Mouse (Mus musculus) embryo, embryonic 10 days (tissue): ENCODE measurements around the gene Trhr2.

Source experiments
- DNase-seq: peaks from one replicate; pipeline ENCODE4 v3.0.0-alpha.2; 2015; ENCODE audit warnings: low spot score

Trhr2 gene

DNA sequence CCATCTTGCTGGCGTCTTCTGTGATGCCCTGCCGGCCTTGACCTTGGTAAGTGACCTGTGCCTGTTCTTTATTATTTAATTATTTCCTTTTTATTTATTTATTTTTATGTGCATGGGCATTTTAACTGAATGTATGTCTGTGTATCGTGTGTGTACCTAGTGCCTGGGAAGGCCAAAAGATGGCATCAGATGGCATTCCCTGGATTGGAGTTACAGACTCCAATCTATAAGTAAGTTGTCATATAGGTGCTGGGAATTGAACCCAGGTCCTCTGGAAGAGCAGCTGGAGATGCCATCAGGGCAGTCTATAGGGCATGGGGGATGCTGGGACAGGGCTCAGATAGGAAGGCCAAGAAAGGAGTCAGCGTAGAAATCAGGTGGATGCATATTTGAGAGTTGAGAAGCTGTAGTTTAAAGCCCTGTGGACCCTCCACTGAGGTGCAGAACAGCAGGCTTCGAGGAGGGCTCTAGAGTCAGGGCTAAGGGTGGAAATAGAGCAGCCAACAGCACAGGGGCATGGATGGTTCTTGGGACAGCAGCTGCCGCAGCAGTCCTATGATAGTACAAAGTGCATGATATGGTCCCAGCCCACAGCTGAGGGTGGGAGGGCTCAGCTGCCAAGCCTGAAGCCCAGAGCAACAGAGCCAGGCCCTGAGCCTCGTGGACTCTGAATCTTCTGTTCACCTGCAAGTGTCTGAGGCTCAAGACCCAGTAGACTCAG lies at the start of gene Trhr2:
Trhr2 (minus strand) TSS at position 51 of the 721 bp plus-strand sequence.
- DNase-seq, result no peak

DNA sequence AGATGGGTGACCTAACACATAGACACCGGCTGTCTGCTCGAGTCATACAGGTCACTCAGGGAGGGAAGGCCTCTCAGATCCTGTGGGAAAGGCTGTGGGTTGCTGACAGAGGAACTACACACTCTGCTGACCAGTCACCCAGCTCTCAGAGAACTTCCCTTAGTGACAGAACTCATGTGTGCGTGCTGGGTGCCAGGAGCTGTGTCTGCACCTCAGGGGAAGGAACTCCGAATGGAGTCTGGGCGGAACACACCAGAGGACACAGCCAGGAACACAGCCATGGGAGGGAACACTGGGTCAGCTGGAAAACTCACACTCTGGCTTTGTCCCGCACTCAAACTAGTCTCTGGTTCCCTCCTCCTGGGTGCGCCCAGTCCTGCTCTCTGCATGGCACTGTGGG lies 47.1 kb upstream of the Trhr2 start:
- DNase-seq, result no peak

DNA sequence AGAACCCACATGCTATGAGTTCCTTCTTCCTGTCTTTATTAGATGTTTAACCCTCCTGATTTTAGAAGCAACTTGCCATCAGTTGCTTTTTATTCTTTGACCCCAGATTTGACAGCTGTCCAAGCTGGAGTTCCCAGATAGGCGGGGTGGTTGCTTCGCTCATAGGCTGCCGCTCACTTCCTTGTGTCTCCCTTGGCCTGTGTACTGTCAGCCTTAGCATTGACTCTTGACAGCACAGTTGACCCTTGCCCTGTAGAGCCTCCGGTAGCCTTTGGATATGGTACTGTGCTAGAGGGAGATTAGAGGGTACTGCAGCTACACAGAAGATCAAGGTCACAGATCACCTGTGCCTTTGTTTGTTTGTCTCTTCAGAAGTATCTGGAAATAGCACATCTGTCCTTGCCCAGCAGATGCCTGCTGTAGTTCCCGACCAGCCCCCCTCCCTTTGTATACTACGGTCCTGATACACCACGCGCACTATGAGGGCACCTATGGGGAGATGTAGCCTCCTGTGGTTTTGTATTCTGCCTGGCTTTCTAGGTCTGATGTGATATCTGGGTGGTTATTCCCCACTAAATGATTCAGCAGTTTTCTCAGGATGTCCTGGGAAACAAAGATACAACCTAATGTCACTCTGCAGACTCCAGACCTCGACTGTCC lies 44.7 kb upstream of the Trhr2 start:
- DNase-seq, result no peak

DNA sequence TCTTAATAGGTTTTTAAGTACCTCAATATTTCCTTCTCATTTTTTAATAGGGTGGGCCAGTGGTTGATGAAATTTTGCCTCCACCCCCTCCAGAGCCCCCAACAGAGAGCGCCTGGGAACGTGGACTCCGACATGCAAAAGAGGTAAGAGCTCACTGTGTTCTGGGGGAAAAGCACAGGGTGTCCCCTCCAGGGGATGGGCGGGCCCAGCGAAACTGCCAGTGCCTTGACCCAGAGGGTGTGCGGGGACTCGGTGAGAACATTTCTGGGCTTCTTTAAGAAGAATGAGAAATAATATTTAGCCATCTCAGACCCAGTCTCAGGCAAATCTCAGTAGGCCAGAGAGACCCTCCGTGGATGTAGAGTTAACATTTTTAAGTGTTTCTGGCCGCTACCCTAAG lies 37.6 kb upstream of the Trhr2 start:
- DNase-seq, result no peak

DNA sequence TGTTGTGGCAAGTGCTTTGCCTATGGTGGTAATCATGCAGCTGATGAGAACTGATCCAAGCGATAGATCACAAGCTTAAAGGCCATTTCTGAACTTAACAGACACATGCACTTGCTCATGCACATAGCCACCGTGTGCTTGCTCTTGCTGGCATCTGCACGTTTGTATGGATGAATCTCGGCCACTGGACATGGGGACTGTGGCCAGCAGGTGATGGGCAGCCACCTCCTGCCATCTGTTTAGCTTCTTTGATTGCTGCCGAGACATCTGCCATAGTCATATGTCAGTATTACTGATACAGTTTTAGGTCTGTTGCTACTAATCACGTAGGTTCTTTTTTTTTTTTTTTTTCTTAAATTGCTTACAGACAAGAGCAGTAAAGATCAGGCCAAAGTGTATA lies 34.7 kb upstream of the Trhr2 start:
- no peak for DNase-seq

DNA sequence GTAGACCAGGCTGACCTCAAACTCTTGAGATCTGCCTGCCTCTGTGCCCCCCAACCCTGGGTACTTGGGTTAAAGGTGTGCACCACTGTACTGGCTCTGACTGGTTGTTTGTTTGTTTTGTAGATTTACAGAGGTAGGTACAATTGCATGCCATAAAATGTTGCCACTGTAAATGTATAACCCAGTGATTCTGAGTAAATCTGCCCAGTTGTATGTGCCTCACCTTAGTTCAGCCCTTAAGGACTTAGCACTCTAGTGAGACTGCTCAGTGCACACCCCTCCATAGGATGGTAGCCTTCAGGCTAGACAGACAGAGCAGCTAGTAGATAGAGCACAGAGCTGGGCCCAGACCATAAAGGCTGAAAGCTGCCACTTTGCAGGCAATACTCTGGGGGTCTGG lies 33.2 kb upstream of the Trhr2 start:
- no peak for DNase-seq

DNA sequence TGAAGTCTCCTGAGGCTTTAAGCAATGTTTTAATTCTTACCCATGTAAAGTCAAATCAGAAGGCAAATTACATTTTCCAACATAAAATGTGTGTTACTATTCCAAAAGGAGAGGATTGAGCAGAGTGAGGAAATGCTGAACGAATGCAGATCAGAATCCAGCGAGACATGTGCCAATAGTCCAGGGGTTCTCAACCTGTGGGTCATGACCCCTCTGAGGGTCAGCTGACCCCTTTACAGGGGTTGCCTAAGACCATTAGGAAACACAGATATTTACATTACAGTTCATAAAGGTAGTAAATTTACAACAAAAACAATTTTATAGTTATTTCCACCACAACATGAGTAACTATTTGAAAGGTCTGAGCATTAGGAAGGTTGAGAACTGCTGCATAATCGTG lies 30.2 kb upstream of the Trhr2 start:
- DNase-seq, result no peak

DNA sequence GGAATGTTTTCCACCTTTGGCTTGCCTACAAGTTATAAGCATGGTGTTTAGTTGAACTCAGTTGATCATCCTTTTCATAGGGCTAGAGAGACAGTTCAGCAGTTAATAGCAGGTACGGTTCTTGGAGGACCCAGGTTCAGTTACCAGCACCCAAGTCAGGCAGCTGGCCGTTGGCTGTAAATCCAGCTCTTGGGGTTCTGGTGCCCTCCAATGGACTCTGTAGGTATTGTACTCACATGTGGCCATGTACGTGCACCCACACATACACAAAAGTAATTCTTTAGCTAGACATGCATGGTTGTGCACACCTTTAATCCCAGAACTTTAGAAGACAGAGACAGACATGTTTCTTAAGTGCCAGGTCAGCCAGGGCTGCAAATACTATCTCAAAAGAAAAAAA lies 28.8 kb upstream of the Trhr2 start:
- no peak for DNase-seq

DNA sequence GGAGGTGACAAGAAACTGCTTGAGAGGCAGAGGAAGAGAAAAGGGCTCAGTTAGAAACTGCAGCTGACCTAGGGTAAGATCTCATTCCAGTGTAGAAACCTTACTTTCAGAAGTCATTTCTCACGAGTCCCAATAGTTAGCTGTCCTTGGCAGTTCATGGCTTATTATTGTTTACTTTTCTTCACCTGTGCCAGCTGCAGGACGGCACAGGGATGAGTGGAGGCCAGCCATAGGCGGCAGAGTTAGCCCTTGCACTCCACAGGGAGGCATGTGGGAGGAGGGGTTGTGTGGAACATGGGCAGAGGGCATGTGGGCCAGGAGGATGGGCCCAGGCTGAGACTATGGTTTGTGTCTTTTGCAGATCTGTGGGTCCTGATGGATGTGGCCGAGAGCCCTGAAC lies 22.5 kb upstream of the Trhr2 start:
- no peak for DNase-seq

DNA sequence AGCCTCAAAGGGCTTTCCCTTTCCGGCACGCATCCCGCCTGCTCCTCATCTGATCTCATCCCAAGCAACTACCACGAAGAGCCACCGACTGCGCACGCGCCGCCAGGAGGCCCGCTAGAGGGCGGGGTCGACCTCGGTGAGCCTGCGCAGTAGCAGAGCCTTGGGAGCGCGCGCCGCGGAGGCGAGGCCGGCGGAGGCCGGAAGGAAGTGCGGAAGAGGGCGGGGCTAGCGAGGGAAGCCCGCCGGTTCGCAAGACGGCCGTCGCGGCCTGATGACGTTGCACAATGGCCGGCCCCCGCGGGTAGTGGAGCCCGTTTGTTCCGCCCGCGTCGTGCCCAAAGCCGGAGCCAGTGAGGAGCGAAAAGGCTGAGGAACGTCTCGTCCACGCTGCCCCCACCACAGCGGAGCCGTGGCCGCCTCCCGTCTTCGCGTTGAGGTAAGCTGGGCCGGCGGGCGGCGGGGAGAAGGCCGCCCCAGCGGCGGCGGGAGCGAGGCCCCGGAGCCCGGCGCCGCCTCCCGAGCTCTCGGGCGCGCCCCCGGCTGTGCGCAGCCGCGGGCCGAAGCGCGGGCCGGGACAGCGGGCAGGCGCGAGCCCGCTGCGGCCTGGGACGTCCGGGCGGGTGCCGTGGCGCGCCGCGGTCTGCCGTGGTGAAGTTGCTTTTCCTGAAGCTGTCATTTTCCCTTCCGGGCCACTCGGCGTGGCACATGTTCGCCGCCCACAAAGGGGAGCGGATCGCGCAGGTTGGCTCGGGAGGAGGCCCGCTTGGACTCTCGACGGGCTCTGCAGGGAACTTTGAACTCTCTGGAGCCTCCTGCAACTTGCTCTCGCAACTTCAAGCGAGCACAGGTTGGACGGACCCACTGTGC lies 16.1 kb upstream of the Trhr2 start, which contains the start of gene Zc3h18:
Zc3h18 (plus strand) TSS at position 245 of the 867 bp plus-strand sequence.
- DNase-seq, result peak; percentile 100

DNA sequence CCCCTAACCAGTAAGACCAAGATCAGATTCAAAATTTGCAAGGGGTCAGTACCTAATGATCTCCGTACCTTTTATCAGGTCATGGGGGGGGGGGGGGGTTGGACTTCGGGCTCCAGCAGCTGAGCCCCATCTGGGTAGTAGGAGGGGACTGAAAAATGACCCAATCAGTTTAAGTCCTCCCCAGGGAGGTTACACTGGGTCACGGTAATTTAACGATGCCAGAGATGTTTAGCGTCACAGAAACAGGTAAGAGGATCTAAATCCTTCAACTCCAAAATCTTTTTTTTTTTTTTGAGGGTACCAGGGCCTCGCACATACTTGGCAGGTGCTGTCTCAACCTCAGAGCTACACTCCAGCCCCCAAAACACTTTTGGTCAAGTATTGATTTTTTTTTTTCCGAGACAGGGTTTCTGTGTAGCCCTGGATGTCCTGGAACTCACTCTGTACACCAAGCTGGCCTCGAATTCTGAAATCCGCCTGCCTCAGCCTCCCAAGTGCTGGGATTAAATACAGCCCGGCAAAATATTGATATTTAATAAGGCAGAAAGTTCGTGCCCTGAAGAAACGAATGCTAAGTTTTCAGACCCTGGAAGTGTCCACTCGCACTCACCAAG lies 15.3 kb upstream of the Trhr2 start:
- no peak for DNase-seq

DNA sequence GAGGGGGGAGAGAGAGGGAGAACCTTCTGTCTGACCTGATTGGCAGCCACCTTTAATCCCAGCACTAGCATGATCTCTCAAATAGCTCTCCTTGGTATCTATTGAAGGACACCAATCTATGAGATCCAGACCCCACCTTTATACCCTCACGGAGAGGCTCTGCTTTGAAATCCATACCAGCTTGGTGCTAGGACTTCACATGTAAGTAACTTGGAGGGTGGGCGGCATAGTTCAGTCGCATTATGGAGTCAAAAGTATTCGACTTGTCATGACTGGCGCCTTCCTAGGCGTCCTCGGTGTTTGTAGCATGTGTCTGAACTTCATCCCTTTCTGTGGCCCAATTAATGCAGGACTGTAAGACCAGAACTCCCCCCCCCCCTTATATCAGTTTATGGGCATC lies 14.8 kb upstream of the Trhr2 start:
- no peak for DNase-seq

DNA sequence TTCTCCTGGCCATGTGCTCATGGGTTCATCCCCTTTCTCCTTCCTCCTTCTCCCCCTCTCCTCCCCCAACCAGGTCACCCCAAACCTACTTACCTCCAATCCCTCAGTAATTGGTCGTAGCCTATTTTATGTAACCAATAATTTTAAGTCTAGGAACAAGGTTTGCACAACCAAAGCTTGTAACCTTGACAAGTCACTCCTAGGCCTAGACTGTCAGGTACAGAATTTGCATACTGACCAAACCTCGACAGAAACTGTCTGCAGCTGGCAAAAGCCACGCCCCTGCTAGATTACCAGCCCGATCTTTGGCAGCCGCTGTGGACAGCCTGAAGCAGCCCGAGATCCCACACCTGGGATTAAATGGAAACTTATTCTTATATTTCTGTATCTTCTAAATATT lies 11.2 kb upstream of the Trhr2 start:
- DNase-seq, result no peak

DNA sequence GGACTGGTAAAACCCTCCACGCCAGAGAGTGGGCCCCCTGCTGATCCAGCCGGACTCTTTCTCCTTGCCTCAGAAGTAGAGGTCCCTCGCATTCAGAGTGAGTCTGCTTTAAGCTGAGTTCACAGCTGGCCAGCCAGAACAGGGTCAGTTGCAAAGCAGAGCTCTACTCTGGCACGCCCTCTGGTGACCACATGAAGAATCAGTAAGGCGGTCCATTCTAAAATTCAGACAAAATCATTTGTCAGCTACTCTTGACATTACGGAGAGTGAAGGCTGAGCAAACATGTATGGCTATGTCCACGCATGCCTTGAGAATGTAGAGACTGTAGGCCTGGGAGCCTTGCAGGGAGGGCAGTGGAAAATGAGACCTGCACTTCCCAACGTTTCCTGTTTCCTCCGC lies 9.1 kb upstream of the Trhr2 start:
- peak; percentile 84 for DNase-seq

DNA sequence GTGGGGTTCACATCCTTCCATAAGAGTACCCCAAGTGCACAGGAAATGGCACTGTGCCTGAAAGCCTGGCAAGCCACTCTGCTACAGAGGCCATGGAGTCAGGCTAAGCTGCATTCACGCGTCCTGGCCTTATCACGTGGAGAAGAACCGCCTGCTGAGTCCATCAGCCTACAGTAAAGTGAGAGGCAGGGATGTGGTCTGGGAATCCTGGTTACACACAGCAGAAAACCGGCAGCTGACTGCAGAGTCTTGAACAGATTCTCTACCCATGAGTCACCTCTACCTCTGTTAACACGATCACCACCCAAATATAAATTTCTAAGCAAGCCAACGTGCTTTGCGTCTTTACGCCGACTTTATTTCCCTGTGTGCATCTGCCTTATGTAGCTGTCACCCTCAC lies 7.9 kb upstream of the Trhr2 start:
- no peak for DNase-seq

DNA sequence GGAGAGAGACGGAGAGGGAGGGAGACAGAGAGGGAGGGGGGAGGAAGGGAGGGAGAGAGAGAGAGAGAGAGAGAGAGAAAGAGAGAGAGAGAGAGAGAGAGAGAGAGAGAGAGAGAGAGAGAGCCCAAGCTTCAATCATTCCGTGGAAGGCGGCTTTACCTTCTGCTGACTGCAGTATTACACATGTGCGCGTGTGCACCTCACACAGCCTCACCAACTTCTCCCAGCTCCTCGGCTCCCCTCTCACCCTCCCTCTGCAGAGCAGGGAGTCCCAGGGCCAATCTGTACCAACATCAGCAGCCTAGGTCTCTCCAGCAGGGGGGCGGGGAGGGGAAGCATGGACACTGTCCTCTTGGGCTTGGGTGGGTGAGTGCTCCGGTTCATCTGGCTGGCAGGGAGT lies 2.4 kb upstream of the Trhr2 start:
- no peak for DNase-seq

DNA sequence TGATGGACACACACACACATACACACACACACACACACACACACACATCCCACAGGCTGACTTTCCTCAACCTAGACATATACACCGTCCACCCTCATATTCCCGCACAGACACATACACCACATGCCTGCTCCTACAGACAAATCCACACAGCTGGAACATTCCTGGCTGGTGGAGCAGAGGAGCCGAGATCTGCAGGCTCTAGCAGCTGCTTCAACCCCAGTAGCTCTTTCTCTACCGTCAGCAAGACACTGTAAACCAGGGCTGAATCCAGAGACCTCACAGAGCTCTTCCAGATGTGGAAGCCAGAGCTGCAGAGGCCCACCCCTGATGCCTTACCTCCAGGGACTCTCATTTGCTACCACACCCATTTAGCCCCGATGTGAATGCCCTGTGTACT lies 1.7 kb upstream of the Trhr2 start:
- DNase-seq, result no peak

DNA sequence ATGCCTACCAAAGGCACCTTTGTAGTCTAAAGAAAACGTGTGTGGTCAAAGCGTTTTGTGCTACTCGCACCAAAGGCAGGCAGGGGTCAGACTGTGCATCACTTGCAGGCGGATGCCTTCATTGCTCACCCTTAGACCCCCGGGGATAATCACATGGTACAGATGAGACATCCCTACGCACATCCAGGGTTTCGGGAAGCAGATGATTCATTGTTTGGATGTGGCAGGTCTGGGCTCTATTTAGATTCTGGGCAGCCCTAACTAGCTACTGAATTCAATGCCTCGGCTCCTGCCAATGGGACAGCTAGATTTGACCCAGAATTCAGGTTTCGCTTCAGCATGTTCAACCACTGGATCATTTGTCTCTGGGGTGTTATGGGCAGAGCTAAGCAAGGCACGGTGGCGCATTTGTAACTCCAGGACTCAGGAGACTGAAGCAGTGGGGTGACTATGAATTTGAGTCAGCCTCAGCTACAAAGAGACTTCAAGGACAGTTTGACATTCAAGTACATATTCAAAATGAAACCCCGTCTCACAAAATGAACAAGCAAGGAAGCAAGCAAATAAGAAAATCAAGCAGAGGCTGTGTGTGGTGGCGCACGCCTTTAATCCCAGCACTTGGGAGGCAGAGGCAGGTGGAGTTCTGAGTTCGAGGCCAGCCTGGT lies 1.3 kb downstream of the Trhr2 start:
- no peak for DNase-seq

DNA sequence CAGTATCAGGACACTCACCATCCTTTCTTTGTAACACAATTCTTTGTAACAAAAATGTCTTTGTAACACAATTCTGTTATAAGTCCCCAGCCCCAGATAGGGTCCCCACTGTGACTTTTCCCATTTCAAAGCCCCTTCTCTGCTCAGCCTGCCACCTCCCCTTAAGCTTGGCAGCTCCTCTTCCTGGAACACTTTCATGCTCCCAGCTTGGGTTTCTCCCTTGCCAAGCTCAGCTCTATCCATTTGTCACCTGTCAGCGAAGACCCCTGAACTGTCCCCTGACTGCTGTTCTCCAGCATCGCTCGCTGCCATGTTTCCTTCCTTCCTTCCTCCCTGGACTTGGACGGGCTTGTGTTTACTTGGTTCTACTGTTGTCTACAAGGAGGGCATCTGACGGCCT lies 2.9 kb downstream of the Trhr2 start:
- DNase-seq, result no peak

DNA sequence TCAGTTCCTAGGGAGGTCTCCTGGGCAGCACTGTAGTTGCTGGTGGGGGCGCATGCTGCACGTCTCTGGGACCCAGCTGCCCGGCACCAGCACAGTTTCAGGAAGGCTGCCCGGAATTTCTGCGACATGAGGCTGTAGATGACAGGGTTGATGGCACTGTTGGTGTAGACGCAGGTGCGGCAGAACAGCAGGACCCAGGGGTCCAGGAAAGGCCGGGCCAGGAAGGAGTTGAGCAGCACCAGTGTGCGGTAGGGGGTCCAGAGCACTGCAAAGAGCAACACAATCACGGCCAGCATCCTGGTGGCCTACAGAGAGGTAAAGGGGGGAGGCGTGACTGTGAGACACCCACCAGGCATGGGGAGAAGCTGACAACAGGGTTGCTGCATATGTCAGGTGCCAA lies 3.3 kb downstream of the Trhr2 start:
- no peak for DNase-seq

DNA sequence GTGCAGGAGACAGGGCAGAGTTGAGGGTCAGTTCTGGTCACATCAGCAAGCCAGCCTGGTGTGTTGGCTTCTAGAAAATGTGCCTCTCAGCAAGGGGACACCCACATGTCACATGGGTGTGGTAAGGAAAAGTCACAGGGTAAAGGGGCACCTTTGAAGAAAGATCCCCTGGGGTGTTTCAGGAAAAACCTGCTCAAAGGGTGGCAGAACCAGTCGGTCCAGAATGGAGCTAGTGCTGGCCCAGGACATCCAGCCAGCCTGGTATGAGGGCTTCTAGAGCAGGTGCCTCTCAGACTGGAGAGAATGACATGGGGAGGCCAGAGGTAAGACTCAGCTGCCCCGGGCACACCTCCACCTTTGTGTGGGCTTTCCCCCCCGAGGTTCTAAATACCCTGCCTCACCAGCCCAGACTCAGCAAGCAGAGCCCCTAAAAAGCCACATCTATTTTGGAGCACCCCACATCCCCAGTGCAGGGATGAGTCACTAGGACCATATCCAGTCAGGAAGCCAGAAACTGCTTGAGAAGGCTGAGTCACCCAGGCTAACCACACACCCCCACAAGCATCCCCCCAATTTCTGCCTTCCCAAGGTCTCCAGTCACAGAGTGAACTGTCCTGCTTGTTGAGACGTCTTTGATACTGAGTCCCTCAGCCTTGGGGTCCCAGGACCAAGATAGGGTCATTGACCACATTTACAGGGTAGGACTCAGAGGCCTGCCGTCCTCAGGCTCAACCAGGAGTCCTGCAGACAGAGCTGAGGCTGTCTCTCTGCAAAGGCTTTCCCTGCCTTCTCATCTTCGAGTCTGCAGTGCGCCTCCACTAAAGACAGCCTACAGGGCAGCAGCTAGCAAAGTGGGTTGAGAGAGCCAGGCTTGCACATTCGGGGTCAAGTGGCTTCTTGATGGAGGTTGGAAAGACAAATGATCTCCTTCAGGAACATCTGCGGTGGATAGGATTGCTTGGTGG lies 4.6 kb downstream of the Trhr2 start:
- DNase-seq, result no peak
